8 mouse cellular contexts compared by ENCODE assay signal in genomic region chr6:146795924-146796545, GRCm38 (mm10). TPM values are rescaled to one million over a fixed set of nuclear protein-coding genes. Genes with fewer than 3 reads are reported as not detected.
DNase-seq lines count a peak whose midpoint lies in the region; ATAC-seq lines count a peak whose summit lies in the region.

TSS of gene Arntl2 (plus strand) at chr6:146796055.

- no peak within 1 kb of the TSS for H3K27ac ChIP-seq in intestine, embryonic 15.5 days

- peak; percentile 98 for ATAC-seq in intestine, embryonic 15.5 days
- no peak for ATAC-seq in erythroid progenitor cell, adult 5-6 weeks (replicated peaks; ENCODE audit: low FRiP score, poor library complexity, severe bottlenecking)

- under 1% methylated on average over 36 of the region's 36 CpGs for WGBS in intestine, embryonic 15.5 days

- DNase-seq in adrenal gland, postnatal 14 days = peak; percentile 89
- DNase-seq in embryo, embryonic 9.5 days (ENCODE audit: extremely low spot score) = peak; percentile 80
- peak; percentile 12 for DNase-seq in gonadal fat pad, adult 2 months (ENCODE audit: low read depth)
- DNase-seq in left cerebral cortex, postnatal 14 days (ENCODE audit: low spot score in 2 of 2) = peak; percentile 49 to 72
- peak; percentile 73 for DNase-seq in right cerebral cortex, postnatal 25 days

- no peaks in the 10 kb centered on the region for H3K27me3 ChIP-seq in intestine, embryonic 15.5 days (replicated peaks)
- H3K27me3 ChIP-seq in megakaryocyte, embryonic 14.5 days (replicated peaks) = peaks cover 57% of the 10 kb centered on the region

- no peaks in the 10 kb centered on the region for H3K9me3 ChIP-seq in intestine, embryonic 15.5 days
- peaks cover 6% of the 10 kb centered on the region; the same call in 1 of the 2 replicates for H3K9me3 ChIP-seq in megakaryocyte, embryonic 14.5 days

- no peaks in the 10 kb centered on the region for H3K36me3 ChIP-seq in intestine, embryonic 15.5 days
- H3K36me3 ChIP-seq in megakaryocyte, embryonic 14.5 days (replicated peaks; ENCODE audit: low read length) = no peaks in the 10 kb centered on the region

- intact Hi-C loops in left cerebral cortex, postnatal 14 days (cut with DNase I) = no loop called here

- peak within 1 kb of the TSS; percentile 56 for H3K4me3 ChIP-seq in intestine, embryonic 15.5 days (replicated peaks)
- H3K4me3 ChIP-seq in megakaryocyte, embryonic 14.5 days (replicated peaks) = peak within 1 kb of the TSS; percentile 84

- no peaks in the 10 kb centered on the region for H3K4me1 ChIP-seq in intestine, embryonic 15.5 days (replicated peaks)
- H3K4me1 ChIP-seq in megakaryocyte, embryonic 14.5 days = peaks cover 27% of the 10 kb centered on the region

- H3K9ac ChIP-seq in intestine, embryonic 15.5 days = peak within 1 kb of the TSS; percentile 56

- H3K4me2 ChIP-seq in intestine, embryonic 15.5 days (replicated peaks) = peak within 1 kb of the TSS; percentile 88

RNA-seq across cellular contexts. Expression of gene Arntl2, which starts in this region (rescaled TPM):
- 1.3 and 3.2 TPM in 2 replicates for total RNA-seq in adrenal gland, postnatal 14 days (2021)
- polyA plus RNA-seq in gonadal fat pad, adult 2 months (2012; rRNA removed) = 3.1 and 7.5 TPM in 2 replicates
- polyA plus RNA-seq in intestine, embryonic 15.5 days (2015; fragmentation: Nextera tagmentation; extraction: Ambion mirVana) = 2.8 and 3.8 TPM in 2 replicates
- 1 to 10 TPM; 8.0 to 9.3 TPM for total RNA-seq in left cerebral cortex, postnatal 14 days (2021)
- polyA plus RNA-seq in megakaryocyte, embryonic 14.5 days (2012; ENCODE audit: insufficient read depth, low replicate concordance) = not detected in 2 replicates
- total RNA-seq in erythroid progenitor cell, adult 5-6 weeks (2015; ENCODE audit: low replicate concordance) = 0.84 and 1.4 TPM in 2 replicates
- not detected in 2 replicates for total RNA-seq in erythroid progenitor cell, adult 5-6 weeks (2017; ENCODE audit: low replicate concordance)

Comparison
In these comparisons a context has a peak if more than half of its experiments do, and no peak if none do; other contexts are left out.
1. DNase-seq: peak in every context shown above with its lines; median percentile 89 in adrenal gland, postnatal 14 days; 80 in embryo, embryonic 9.5 days; 73 in right cerebral cortex, postnatal 25 days; 60 in left cerebral cortex, postnatal 14 days; 12 in gonadal fat pad, adult 2 months.